Comparison of ENCODE assay signal across 29 mouse cellular contexts in the genomic region with DNA sequence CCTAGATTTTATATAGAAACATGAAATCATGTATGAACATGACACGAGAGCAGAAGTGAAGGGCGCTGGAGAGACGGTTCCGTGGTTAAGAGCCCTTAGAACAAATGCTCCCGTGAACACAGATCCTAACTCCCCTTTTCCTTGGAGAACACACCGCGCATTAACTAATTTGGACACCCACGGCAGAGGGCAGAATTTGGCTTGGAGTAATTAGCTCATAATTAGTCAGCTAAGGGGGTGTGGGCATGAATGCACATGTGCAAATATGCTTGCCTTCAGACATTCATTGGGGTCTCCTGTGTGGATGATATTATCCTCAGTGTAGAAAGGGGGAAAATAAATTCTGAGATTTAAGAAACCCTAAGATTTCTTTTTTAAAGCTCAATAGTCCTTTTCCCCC. TPM values are rescaled to one million over a fixed set of nuclear protein-coding genes. Genes with fewer than 3 reads are reported as not detected.
DNase-seq lines count a peak whose midpoint lies in the region; ATAC-seq lines count a peak whose summit lies in the region.
"Had no signal": no experiment of that assay in that cellular context is flagged by ENCODE, and none has a peak within 500 bp of the region (broad histone marks: within the 10 kb centered on the region; RNA-seq: fewer than 3 reads in every experiment).

No protein-coding gene starts in this region.

- H3K27me3 ChIP-seq in forebrain, embryonic 12.5 days = no peaks in the 10 kb centered on the region
- H3K27me3 ChIP-seq in forebrain, embryonic 10.5 days (ENCODE audit: poor library complexity, severe bottlenecking) = no peaks in the 10 kb centered on the region
- no peaks in the 10 kb centered on the region for H3K27me3 ChIP-seq in midbrain, embryonic 14.5 days (ENCODE audit: control insufficient read depth, insufficient read depth, low read length)
- H3K27me3 ChIP-seq in midbrain, embryonic 11.5 days (ENCODE audit: control insufficient read depth, insufficient read depth, low read length) = no peaks in the 10 kb centered on the region
- H3K27me3 ChIP-seq in forebrain, embryonic 14.5 days (replicated peaks; ENCODE audit: control insufficient read depth, insufficient read depth, low read length) = no peaks in the 10 kb centered on the region
- H3K27me3 ChIP-seq: CH12.LX; heart, embryonic 13.5 days; Patski had no signal

- H3K36me3 ChIP-seq in forebrain, embryonic 12.5 days (replicated peaks) = no peaks in the 10 kb centered on the region
- no peaks in the 10 kb centered on the region for H3K36me3 ChIP-seq in forebrain, embryonic 10.5 days (replicated peaks)
- H3K36me3 ChIP-seq in midbrain, embryonic 14.5 days (ENCODE audit: control insufficient read depth, insufficient read depth, low read length) = no peaks in the 10 kb centered on the region
- H3K36me3 ChIP-seq in midbrain, embryonic 11.5 days (ENCODE audit: control insufficient read depth, insufficient read depth, low read length) = no peaks in the 10 kb centered on the region
- no peaks in the 10 kb centered on the region for H3K36me3 ChIP-seq in forebrain, embryonic 14.5 days (ENCODE audit: control insufficient read depth, insufficient read depth, low read length)
- H3K36me3 ChIP-seq: G1E; heart, embryonic 10.5 days; heart, embryonic 13.5 days had no signal

- H3K9me3 ChIP-seq in forebrain, embryonic 12.5 days = no peaks in the 10 kb centered on the region
- H3K9me3 ChIP-seq in forebrain, embryonic 10.5 days = peaks cover 8% of the 10 kb centered on the region
- no peaks in the 10 kb centered on the region for H3K9me3 ChIP-seq in midbrain, embryonic 14.5 days (ENCODE audit: control insufficient read depth, low read length)
- no peaks in the 10 kb centered on the region for H3K9me3 ChIP-seq in midbrain, embryonic 11.5 days (ENCODE audit: control insufficient read depth, low read length)
- H3K9me3 ChIP-seq in forebrain, embryonic 14.5 days (replicated peaks; ENCODE audit: control insufficient read depth, low read length) = no peaks in the 10 kb centered on the region
- H3K9me3 ChIP-seq: G1E; heart, embryonic 10.5 days; heart, embryonic 13.5 days had no signal

- DNase-seq in forebrain, embryonic 10.5 days (ENCODE audit: extremely low spot score, low spot score) = no peak
- peak; percentile 13 for DNase-seq in midbrain, embryonic 14.5 days
- DNase-seq in midbrain, embryonic 11.5 days (ENCODE audit: low spot score, missing footprints) = no peak
- peak; percentile 47 for DNase-seq in forebrain, embryonic 14.5 days (ENCODE audit: low spot score)
- no peak for DNase-seq in frontal cortex, postnatal 25 days (ENCODE audit: low spot score in 2 of 2)
- DNase-seq: adrenal gland, postnatal 25 days; B cell, adult 2 months; cerebellum, adult 18-20 months; cerebellum, adult 9-10 months; cerebellum, postnatal 14 days; gastrocnemius, postnatal 10 days; gastrocnemius, postnatal 36 days; heart, adult 2 months; heart, postnatal 14 days; heart, postnatal 4 days; kidney, adult 18-20 months had no signal

- no peak overlapping the region for H3K9ac ChIP-seq in forebrain, embryonic 12.5 days
- H3K9ac ChIP-seq in midbrain, embryonic 14.5 days (replicated peaks; ENCODE audit: low read length) = no peak overlapping the region
- H3K9ac ChIP-seq in midbrain, embryonic 11.5 days (ENCODE audit: low read length) = no peak overlapping the region
- no peak overlapping the region for H3K9ac ChIP-seq in forebrain, embryonic 14.5 days (ENCODE audit: low read length)
- H3K9ac ChIP-seq: heart, embryonic 13.5 days; hindbrain, embryonic 14.5 days had no signal

- H3K4me2 ChIP-seq in forebrain, embryonic 12.5 days = peak overlapping the region; percentile 26
- no peak overlapping the region for H3K4me2 ChIP-seq in midbrain, embryonic 14.5 days (ENCODE audit: low read length)
- H3K4me2 ChIP-seq in midbrain, embryonic 11.5 days = no peak overlapping the region
- no peak overlapping the region for H3K4me2 ChIP-seq in forebrain, embryonic 14.5 days (ENCODE audit: low read length)
- H3K4me2 ChIP-seq: heart, embryonic 13.5 days; hindbrain, embryonic 14.5 days had no signal

- no peak overlapping the region for H3K4me3 ChIP-seq in forebrain, embryonic 12.5 days (replicated peaks)
- no peak overlapping the region for H3K4me3 ChIP-seq in forebrain, embryonic 10.5 days
- H3K4me3 ChIP-seq in midbrain, embryonic 14.5 days (replicated peaks; ENCODE audit: low read depth, low read length) = no peak overlapping the region
- no peak overlapping the region for H3K4me3 ChIP-seq in midbrain, embryonic 11.5 days (ENCODE audit: low read depth, low read length)
- no peak overlapping the region for H3K4me3 ChIP-seq in forebrain, embryonic 14.5 days (ENCODE audit: low read depth, low read length)
- H3K4me3 ChIP-seq: heart, adult 2 months; heart, embryonic 10.5 days; heart, embryonic 13.5 days had no signal

- H3K27ac ChIP-seq in forebrain, embryonic 12.5 days = no peak overlapping the region
- no peak overlapping the region for H3K27ac ChIP-seq in forebrain, embryonic 10.5 days
- no peak overlapping the region for H3K27ac ChIP-seq in midbrain, embryonic 14.5 days (replicated peaks; ENCODE audit: low read depth, low read length)
- no peak overlapping the region for H3K27ac ChIP-seq in midbrain, embryonic 11.5 days (ENCODE audit: low read depth, low read length)
- H3K27ac ChIP-seq in forebrain, embryonic 14.5 days (ENCODE audit: low read depth, low read length) = no peak overlapping the region
- H3K27ac ChIP-seq: heart, adult 2 months; heart, embryonic 10.5 days; heart, embryonic 13.5 days; hindbrain, embryonic 14.5 days; hindbrain, postnatal 0 days had no signal

- ATAC-seq in forebrain, embryonic 12.5 days (ENCODE audit: low FRiP score) = peak; percentile 81; the same call in 1 of the 2 replicates
- ATAC-seq in midbrain, embryonic 14.5 days (ENCODE audit: low FRiP score, low TSS enrichment) = no peak; the same call in 1 of the 2 replicates
- ATAC-seq in midbrain, embryonic 11.5 days (ENCODE audit: low FRiP score) = no peak
- peak; percentile 46; the same call in 1 of the 2 replicates for ATAC-seq in forebrain, embryonic 14.5 days
- ATAC-seq: hindbrain, postnatal 0 days; inflammation-experienced regulatory T-cells, adult 6 months; intestine, embryonic 16.5 days; Patski had no signal

- peaks cover 18% of the 10 kb centered on the region for H3K4me1 ChIP-seq in forebrain, embryonic 12.5 days
- peaks cover 20% of the 10 kb centered on the region for H3K4me1 ChIP-seq in forebrain, embryonic 10.5 days
- H3K4me1 ChIP-seq in midbrain, embryonic 14.5 days (ENCODE audit: control insufficient read depth, insufficient read depth, low read length) = peaks cover 6% of the 10 kb centered on the region
- H3K4me1 ChIP-seq in midbrain, embryonic 11.5 days (ENCODE audit: control insufficient read depth, insufficient read depth, low read length) = no peaks in the 10 kb centered on the region; the same call in 1 of the 2 replicates
- H3K4me1 ChIP-seq in forebrain, embryonic 14.5 days (ENCODE audit: control insufficient read depth, insufficient read depth, low read length) = peaks cover 9% of the 10 kb centered on the region; the same call in 1 of the 2 replicates
- H3K4me1 ChIP-seq: heart, embryonic 10.5 days; heart, embryonic 13.5 days had no signal

- WGBS in forebrain, embryonic 12.5 days = 39% methylated on average over 8 of the region's 8 CpGs
- 61% methylated on average over 8 of the region's 8 CpGs for WGBS in forebrain, embryonic 10.5 days
- 66% methylated on average over 8 of the region's 8 CpGs for WGBS in midbrain, embryonic 14.5 days
- WGBS in midbrain, embryonic 11.5 days = 70% methylated on average over 8 of the region's 8 CpGs
- WGBS in forebrain, embryonic 14.5 days = 15% methylated on average over 8 of the region's 8 CpGs

RNA-seq across cellular contexts. Expression of gene Foxb2, which starts 32.6 kb away (rescaled TPM):
- polyA plus RNA-seq in forebrain, embryonic 12.5 days (2016; fragmentation: Nextera tagmentation; extraction: Ambion mirVana) = 0.66 and 0.74 TPM in 2 replicates
- polyA plus RNA-seq in forebrain, embryonic 10.5 days (2016; fragmentation: Nextera tagmentation; extraction: Ambion mirVana) = 0.44 and 0.62 TPM in 2 replicates
- polyA plus RNA-seq in midbrain, embryonic 14.5 days (2014; fragmentation: Nextera tagmentation; extraction: Ambion mirVana) = not detected in 2 replicates
- 0.20 and 0.46 TPM in 2 replicates for polyA plus RNA-seq in midbrain, embryonic 11.5 days (2014; fragmentation: Nextera tagmentation; extraction: Ambion mirVana)
- 0.15 and 0.23 TPM in 2 replicates for polyA plus RNA-seq in forebrain, embryonic 14.5 days (2014; fragmentation: Nextera tagmentation; extraction: Ambion mirVana)
- polyA plus RNA-seq: embryonic facial prominence, embryonic 11.5 days; embryonic facial prominence, embryonic 14.5 days; G1E; heart, adult 2 months; heart, embryonic 10.5 days; heart, embryonic 13.5 days; heart, embryonic 16.5 days; inflammation-experienced regulatory T-cells, adult 6 months; intestine, embryonic 16.5 days; Patski had no signal

Comparison
In these comparisons a context has a peak if more than half of its experiments do, and no peak if none do; other contexts are left out.
1. DNase-seq: peak in midbrain, embryonic 14.5 days (single experiment) and forebrain, embryonic 14.5 days (single experiment); none in forebrain, embryonic 10.5 days (single experiment), midbrain, embryonic 11.5 days (single experiment) and frontal cortex, postnatal 25 days (0 of 2).
2. ATAC-seq: peak in forebrain, embryonic 12.5 days (single experiment) and forebrain, embryonic 14.5 days (single experiment); none in midbrain, embryonic 14.5 days (single experiment) and midbrain, embryonic 11.5 days (single experiment).